Mouse (Mus musculus): ENCODE measurements around the gene Angptl6. TPM values are rescaled to one million over a fixed set of nuclear protein-coding genes. Genes with fewer than 3 reads are reported as not detected.

Angptl6 gene
- polyA plus RNA-seq, 1 experiment from 2014 or later: 5.7 TPM

DNA sequence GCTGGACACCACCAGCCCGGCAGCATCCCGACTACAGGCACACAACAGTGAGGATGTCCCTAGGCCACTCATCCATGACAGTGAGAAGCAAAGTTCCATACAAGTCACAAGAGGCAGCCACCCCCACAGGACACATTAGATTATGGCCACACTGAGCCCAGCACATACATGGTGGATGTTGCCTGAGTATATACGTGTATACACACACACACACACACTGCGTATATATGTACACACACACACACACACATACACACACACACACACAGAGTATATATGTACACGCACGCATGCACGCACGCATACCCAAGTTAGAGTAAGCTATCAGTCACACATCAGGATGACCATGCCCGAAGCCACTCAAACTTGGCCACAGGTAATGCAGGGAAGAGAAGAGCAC, 15.9 kb upstream of the Angptl6 start:
- Histone ChIP-seq H3K27me3 (ENCODE audit: control insufficient read depth, insufficient read depth, low read length) (no peaks in the 10 kb centered on the region), H3K27ac (ENCODE audit: low read depth, low read length) (no peak overlapping the region), H3K4me2 (ENCODE audit: low read depth) (no peak overlapping the region), H3K4me1 (ENCODE audit: control insufficient read depth, insufficient read depth, low read length) (peaks cover 7% of the 10 kb centered on the region), H3K36me3 (ENCODE audit: control insufficient read depth, insufficient read depth, low read length) (peaks cover 43% of the 10 kb centered on the region), H3K9me3 (ENCODE audit: control insufficient read depth, low read length) (no peaks in the 10 kb centered on the region), H3K9ac (ENCODE audit: low read length) (no peak overlapping the region), H3K4me3 (ENCODE audit: low read depth, low read length) (no peak overlapping the region)
- ATAC-seq (ENCODE audit: insufficient read depth, low FRiP score, low TSS enrichment) (no peak), DNase-seq (ENCODE audit: low spot score) (no peak)
- WGBS: 95% methylated on average over 9 of the region's 9 CpGs

DNA sequence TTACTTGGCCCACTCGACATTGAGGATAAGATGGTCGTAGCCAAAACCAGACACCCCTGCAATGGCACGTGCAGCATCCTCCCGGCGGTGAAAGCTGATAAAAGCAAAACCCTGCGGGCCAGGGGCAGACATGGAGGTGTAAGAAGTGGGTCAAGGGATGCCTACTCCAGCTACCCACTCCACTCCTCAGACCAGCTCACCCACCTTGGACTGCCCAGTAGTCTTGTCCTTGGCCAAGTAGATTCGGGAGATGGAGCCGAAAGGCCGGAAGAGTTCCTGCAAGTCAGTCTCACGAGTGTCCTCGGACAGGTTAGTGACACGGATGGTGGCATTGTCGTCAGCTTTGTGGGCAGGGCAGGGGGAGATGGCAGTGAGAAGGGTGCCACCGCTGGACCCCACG, 15.1 kb upstream of the Angptl6 start:
- no peak overlapping the region for H3K27ac ChIP-seq (ENCODE audit: low read depth, low read length)
- no peak overlapping the region for H3K4me3 ChIP-seq (ENCODE audit: low read depth, low read length)
- no peaks in the 10 kb centered on the region for H3K27me3 ChIP-seq (ENCODE audit: control insufficient read depth, insufficient read depth, low read length)
- H3K4me2 ChIP-seq (ENCODE audit: low read depth): no peak overlapping the region
- DNase-seq (ENCODE audit: low spot score) (peak; percentile 7), ATAC-seq (ENCODE audit: insufficient read depth, low FRiP score, low TSS enrichment) (no peak)
- WGBS: 91% methylated on average over 15 of the region's 15 CpGs
- peaks cover 49% of the 10 kb centered on the region for H3K36me3 ChIP-seq (ENCODE audit: control insufficient read depth, insufficient read depth, low read length)
- H3K4me1 ChIP-seq (ENCODE audit: control insufficient read depth, insufficient read depth, low read length): peaks cover 7% of the 10 kb centered on the region
- H3K9ac ChIP-seq (ENCODE audit: low read length): no peak overlapping the region
- no peaks in the 10 kb centered on the region for H3K9me3 ChIP-seq (ENCODE audit: control insufficient read depth, low read length)

DNA sequence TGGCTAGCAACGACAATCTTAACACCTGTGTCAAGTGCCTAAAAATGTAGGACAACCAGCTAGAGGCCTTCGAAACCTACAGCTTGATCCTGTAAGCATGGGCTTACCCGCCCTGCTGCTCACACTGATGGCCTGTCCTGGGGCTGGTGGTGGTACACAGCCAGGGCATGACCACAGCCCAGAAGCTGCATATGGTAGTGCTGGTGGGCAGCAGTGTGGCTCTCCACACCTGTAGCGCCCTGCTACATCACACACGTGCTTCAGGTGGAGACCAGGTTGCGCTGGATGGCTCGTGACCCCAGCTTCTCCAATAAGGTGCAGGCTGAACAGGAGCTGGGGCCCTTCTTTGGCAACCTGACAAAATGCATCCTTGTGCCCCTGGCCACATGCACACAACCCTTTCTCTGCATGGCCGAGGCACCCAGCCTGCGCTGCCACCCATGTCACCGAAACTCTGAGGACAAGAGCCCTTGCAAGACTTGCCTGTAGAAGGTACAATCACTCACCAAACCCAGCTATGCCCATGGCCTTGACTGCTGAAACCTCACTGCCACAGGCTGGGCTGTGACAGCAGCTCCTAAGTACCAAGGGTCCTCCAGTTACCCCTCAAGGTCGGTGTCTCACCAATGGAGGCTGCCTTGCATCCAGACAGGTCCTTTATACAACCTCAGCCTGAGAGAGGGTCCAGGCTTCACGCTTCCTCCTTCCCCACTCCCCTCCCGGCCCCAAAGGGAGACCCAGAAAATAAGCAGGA, 14.2 kb upstream of the Angptl6 start:
- no peak overlapping the region for H3K4me3 ChIP-seq (ENCODE audit: low read depth, low read length)
- DNase-seq (ENCODE audit: low spot score) (no peak), ATAC-seq (ENCODE audit: insufficient read depth, low FRiP score, low TSS enrichment) (no peak)
- peaks cover 50% of the 10 kb centered on the region for H3K36me3 ChIP-seq (ENCODE audit: control insufficient read depth, insufficient read depth, low read length)
- H3K27ac ChIP-seq (ENCODE audit: low read depth, low read length): no peak overlapping the region
- H3K4me2 ChIP-seq (ENCODE audit: low read depth): no peak overlapping the region
- WGBS: 87% methylated on average over 13 of the region's 13 CpGs
- peaks cover 11% of the 10 kb centered on the region for H3K4me1 ChIP-seq (ENCODE audit: control insufficient read depth, insufficient read depth, low read length)
- no peaks in the 10 kb centered on the region for H3K9me3 ChIP-seq (ENCODE audit: control insufficient read depth, low read length)
- no peaks in the 10 kb centered on the region for H3K27me3 ChIP-seq (ENCODE audit: control insufficient read depth, insufficient read depth, low read length)
- no peak overlapping the region for H3K9ac ChIP-seq (ENCODE audit: low read length)

DNA sequence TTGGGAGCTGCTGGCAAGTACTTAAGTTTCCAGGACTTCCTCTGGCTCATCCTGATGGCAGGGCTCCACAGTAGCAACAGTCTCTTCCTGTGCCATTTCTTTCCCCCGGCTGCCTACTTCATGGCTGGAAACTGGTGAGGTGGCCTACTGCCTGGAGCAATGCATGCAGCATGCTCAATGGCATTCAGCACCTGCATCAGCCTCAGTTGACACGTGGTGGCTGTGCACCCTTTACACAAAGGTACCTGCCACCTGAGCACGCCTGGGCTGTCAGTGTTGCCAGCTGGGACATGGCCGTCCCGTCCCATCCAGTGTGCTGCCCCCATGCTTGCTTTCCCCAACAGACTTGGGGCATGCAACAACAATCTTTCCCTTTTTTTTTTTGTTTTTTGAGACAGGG, 13.5 kb upstream of the Angptl6 start:
- Histone ChIP-seq H3K36me3 (ENCODE audit: control insufficient read depth, insufficient read depth, low read length) (peaks cover 50% of the 10 kb centered on the region), H3K4me2 (ENCODE audit: low read depth) (no peak overlapping the region), H3K4me3 (ENCODE audit: low read depth, low read length) (no peak overlapping the region), H3K4me1 (ENCODE audit: control insufficient read depth, insufficient read depth, low read length) (peaks cover 11% of the 10 kb centered on the region), H3K27me3 (ENCODE audit: control insufficient read depth, insufficient read depth, low read length) (no peaks in the 10 kb centered on the region), H3K9me3 (ENCODE audit: control insufficient read depth, low read length) (no peaks in the 10 kb centered on the region), H3K9ac (ENCODE audit: low read length) (no peak overlapping the region), H3K27ac (ENCODE audit: low read depth, low read length) (no peak overlapping the region)
- DNase-seq (ENCODE audit: low spot score) (peak; percentile 9), ATAC-seq (ENCODE audit: insufficient read depth, low FRiP score, low TSS enrichment) (no peak)
- 64% methylated on average over 5 of the region's 5 CpGs for WGBS

DNA sequence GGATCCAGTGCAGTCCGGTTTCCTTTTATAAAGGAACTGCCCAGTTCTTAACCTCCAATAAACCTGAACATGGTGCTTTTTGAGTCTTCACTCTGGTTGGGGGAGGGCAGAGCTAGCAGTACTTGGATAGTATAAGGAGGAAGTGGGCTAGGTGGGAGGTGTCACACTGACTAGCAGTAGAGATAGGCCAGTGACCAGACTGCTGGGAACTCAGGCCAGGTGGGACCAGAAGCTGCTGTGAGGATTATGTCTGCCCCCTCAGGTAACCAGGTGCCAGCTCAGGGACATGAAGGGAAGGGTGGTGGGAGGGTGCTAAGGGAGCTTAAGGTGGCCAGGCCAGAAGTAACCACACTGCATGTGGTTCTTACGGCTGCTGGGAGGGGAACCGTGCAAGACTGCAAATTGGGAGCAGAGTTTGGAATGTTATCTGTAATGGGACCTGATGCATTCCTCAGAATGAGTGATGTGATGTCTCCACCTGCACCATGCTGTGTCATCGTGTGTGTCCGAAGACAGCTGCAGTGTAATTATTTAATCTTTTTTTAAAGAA, 12.7 kb upstream of the Angptl6 start:
- H3K36me3 ChIP-seq (ENCODE audit: control insufficient read depth, insufficient read depth, low read length): peaks cover 50% of the 10 kb centered on the region

DNA sequence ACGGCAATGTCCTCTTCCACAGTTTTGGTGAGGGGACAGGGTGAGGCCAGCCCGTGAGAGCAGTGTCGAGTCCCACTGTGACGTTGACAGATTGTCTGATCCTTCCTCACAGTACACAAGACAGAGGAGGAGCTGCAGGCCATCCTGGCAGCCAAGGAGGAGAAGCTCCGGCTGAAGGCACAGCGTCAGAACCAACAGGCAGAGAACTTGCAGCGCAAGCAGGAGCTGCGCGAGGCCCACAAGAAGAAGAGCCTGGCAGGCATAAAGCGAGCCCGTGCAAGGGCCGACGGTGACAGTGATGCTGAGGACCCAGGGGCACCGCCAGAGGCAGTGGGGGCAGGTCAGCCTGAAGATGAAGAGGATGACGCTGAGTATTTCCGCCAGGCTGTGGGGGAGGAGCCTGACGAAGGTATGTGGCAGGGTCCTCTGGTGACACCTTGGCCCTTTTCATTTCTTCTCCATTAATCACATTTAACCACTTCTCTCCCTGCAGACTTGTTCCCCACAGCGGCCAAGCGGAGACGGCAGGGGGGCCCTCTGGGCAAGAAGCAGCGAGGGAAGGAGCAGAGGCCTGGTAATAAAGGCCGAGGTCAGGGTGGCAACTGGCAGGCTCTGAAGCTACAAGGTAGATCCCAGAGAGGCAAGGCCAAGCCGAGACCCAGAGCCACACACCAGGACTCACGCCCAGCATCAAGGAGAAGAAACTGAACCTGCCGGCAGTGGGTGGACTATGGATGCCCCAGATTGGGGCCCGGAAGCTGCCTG, 12.0 kb upstream of the Angptl6 start:
- H3K4me3 ChIP-seq (ENCODE audit: low read depth, low read length): no peak overlapping the region
- ATAC-seq (ENCODE audit: insufficient read depth, low FRiP score, low TSS enrichment) (no peak), DNase-seq (ENCODE audit: low spot score) (no peak)
- 82% methylated on average over 25 of the region's 26 CpGs for whole genome bisulfite sequencing
- H3K4me1 ChIP-seq (ENCODE audit: control insufficient read depth, insufficient read depth, low read length): peaks cover 4% of the 10 kb centered on the region; the same call in 1 of the 2 replicates
- no peak overlapping the region for H3K9ac ChIP-seq (ENCODE audit: low read length)
- peaks cover 50% of the 10 kb centered on the region for H3K36me3 ChIP-seq (ENCODE audit: control insufficient read depth, insufficient read depth, low read length)
- no peaks in the 10 kb centered on the region for H3K9me3 ChIP-seq (ENCODE audit: control insufficient read depth, low read length)
- no peaks in the 10 kb centered on the region for H3K27me3 ChIP-seq (ENCODE audit: control insufficient read depth, insufficient read depth, low read length)
- no peak overlapping the region for H3K4me2 ChIP-seq (ENCODE audit: low read depth)
- H3K27ac ChIP-seq (ENCODE audit: low read depth, low read length): no peak overlapping the region

More for the DNA sequence above, 12.7 kb upstream of the Angptl6 start:
- Histone ChIP-seq H3K27ac (ENCODE audit: low read depth, low read length) (no peak overlapping the region), H3K4me3 (ENCODE audit: low read depth, low read length) (no peak overlapping the region), H3K9me3 (ENCODE audit: control insufficient read depth, low read length) (no peaks in the 10 kb centered on the region), H3K9ac (ENCODE audit: low read length) (no peak overlapping the region), H3K4me1 (ENCODE audit: control insufficient read depth, insufficient read depth, low read length) (peaks cover 5% of the 10 kb centered on the region), H3K27me3 (ENCODE audit: control insufficient read depth, insufficient read depth, low read length) (no peaks in the 10 kb centered on the region), H3K4me2 (ENCODE audit: low read depth) (no peak overlapping the region)
- 74% methylated on average over 5 of the region's 5 CpGs for WGBS
- no peak for ATAC-seq (ENCODE audit: insufficient read depth, low FRiP score, low TSS enrichment)
- peak; percentile 9 for DNase-seq (ENCODE audit: low spot score)

DNA sequence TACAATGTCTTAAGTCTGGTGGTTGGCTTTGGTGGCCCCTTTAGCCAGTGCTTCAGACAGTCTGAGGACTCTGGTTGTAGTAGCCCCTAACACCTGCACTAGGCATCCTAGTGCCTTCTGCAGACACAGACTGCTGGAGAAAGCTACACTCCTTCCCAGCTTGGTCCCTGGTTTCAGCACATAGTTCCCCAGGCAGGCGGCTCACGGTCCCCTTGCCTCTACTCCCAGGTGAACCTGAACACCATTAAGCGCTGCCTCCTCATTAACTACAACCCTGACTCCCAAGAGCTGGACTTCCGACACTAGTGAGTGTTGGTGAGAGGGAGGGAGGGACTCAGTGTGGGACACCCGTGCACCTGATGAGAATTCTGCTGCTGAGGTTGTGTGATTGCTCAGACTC, 10.9 kb upstream of the Angptl6 start:
- Histone ChIP-seq H3K36me3 (ENCODE audit: control insufficient read depth, insufficient read depth, low read length) (peaks cover 42% of the 10 kb centered on the region), H3K4me3 (ENCODE audit: low read depth, low read length) (no peak overlapping the region)
- ATAC-seq (ENCODE audit: insufficient read depth, low FRiP score, low TSS enrichment): no peak

DNA sequence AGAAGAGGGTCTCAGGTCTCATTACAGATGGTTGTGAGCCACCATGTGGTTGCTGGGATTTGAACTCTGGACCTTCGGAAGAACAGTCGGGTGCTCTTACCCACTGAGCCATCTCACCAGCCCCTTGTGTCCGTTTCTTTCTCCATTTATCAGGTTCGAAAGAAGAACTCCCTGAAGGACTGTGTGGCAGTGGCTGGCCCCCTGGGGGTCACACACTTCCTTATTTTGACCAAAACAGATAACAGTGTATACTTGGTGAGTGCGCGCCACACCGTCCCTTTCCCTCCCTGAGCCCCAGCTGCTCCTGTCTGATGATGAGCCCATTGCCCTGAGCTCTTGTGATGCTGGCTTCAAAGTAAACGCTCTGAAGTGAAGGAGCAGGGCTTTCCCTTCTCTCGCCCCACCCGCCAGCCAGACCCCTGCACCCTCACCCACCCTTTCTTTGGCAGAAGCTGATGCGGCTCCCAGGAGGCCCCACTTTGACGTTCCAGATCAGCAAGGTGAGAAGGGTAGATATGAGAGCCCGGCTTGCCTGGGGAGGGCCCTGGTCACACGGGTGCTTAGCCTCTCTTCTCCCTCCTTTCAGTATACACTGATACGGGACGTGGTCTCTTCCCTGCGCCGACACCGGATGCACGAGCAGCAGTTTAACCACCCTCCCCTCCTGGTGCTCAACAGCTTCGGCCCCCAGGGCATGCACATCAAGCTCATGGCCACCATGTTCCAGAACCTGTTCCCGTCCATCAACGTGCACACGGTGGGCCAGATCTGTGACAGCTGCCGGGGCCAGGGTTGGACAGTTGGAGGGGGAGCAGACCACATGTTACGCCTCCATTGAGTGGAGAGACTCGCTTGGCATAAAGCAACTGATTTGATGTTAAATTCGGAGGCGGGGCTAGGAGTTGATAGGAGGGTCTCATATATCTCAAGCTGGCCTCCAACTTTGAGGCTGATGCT, 9.9 kb upstream of the Angptl6 start:
- Histone ChIP-seq H3K36me3 (ENCODE audit: control insufficient read depth, insufficient read depth, low read length) (peaks cover 39% of the 10 kb centered on the region), H3K9me3 (ENCODE audit: control insufficient read depth, low read length) (no peaks in the 10 kb centered on the region), H3K27ac (ENCODE audit: low read depth, low read length) (no peak overlapping the region), H3K9ac (ENCODE audit: low read length) (no peak overlapping the region), H3K4me1 (ENCODE audit: control insufficient read depth, insufficient read depth, low read length) (peaks cover 4% of the 10 kb centered on the region; the same call in 1 of the 2 replicates), H3K4me2 (ENCODE audit: low read depth) (peak overlapping the region; percentile 68), H3K4me3 (ENCODE audit: low read depth, low read length) (peak overlapping the region; percentile 80), H3K27me3 (ENCODE audit: control insufficient read depth, insufficient read depth, low read length) (no peaks in the 10 kb centered on the region)
- 85% methylated on average over 29 of the region's 29 CpGs for WGBS
- ATAC-seq (ENCODE audit: insufficient read depth, low FRiP score, low TSS enrichment): no peak
- DNase-seq (ENCODE audit: low spot score): no peak

More for the DNA sequence above, 10.9 kb upstream of the Angptl6 start:
- Histone ChIP-seq H3K27me3 (ENCODE audit: control insufficient read depth, insufficient read depth, low read length) (no peaks in the 10 kb centered on the region), H3K9ac (ENCODE audit: low read length) (no peak overlapping the region), H3K9me3 (ENCODE audit: control insufficient read depth, low read length) (no peaks in the 10 kb centered on the region), H3K4me1 (ENCODE audit: control insufficient read depth, insufficient read depth, low read length) (peaks cover 4% of the 10 kb centered on the region; the same call in 1 of the 2 replicates), H3K27ac (ENCODE audit: low read depth, low read length) (no peak overlapping the region), H3K4me2 (ENCODE audit: low read depth) (no peak overlapping the region)
- DNase-seq (ENCODE audit: low spot score): no peak
- WGBS: 92% methylated on average over 5 of the region's 5 CpGs
